Mouse (Mus musculus) spleen, adult 2 months (tissue): Measurements from ENCODE around the gene Nek7. TPM values are rescaled to one million over a fixed set of nuclear protein-coding genes. Genes with fewer than 3 reads are reported as not detected.

Source experiments
- DNase-seq, 2 experiments: peaks; one replicate each; pipeline versions ENCODE4 v3.0.0 to v3.0.0-alpha.2; 2012 to 2021; ENCODE audit warnings: low spot score in 2 of 2, low read depth in 1 of 2
- H3K27ac ChIP-seq: fragments of 200-500 bp; 2 replicates; pipeline ENCODE4 v1.5.1; 2012; ENCODE audit warnings: low read length, inconsistent platforms; ENCODE audit not compliant: insufficient read depth
- H3K27me3 ChIP-seq: fragments of 200-500 bp; 2 replicates; pipeline ENCODE4 v1.6.1; 2012; ENCODE audit warnings: mild to moderate bottlenecking, moderate library complexity, low read length, inconsistent platforms; ENCODE audit not compliant: control insufficient read depth, insufficient read depth
- H3K36me3 ChIP-seq: fragments of 200-500 bp; 2 replicates; pipeline ENCODE4 v1.6.1; 2012; ENCODE audit warnings: mild to moderate bottlenecking, low read length, inconsistent platforms; ENCODE audit not compliant: control insufficient read depth, insufficient read depth
- H3K4me1 ChIP-seq: fragments of 200-500 bp; 2 replicates; pipeline ENCODE4 v1.6.1; 2011; ENCODE audit warnings: inconsistent platforms; ENCODE audit not compliant: control insufficient read depth, insufficient read depth, insufficient read length
- H3K4me3 ChIP-seq: fragments of 200-500 bp; 2 replicates; pipeline ENCODE4 v1.5.1; 2011; ENCODE audit warnings: mild to moderate bottlenecking, inconsistent platforms; ENCODE audit not compliant: insufficient read depth, insufficient read length; ENCODE audit errors: extremely low read depth
- CTCF ChIP-seq: fragments of 200-500 bp; IDR thresholded peaks from 2 replicates; pipeline ENCODE4 v1.5.1; 2011; ENCODE audit warnings: mild to moderate bottlenecking, inconsistent platforms; ENCODE audit not compliant: insufficient read depth, insufficient read length, insufficient replicate concordance; ENCODE audit errors: extremely low read depth
- POLR2A ChIP-seq: fragments of 200-500 bp; IDR thresholded peaks from 2 replicates; pipeline ENCODE4 v1.6.1; 2011; ENCODE audit warnings: low read depth, low read length, inconsistent platforms
- WGBS: fragments of 180-500 bp; shearing (Covaris S2); methylation state at CpG from one replicate; pipeline ENCODE4 v1.1.7; 2018; 5-methylcytosine and 5-hydroxymethylcytosine counted together
- polyA plus RNA-seq: library from polyadenylated mRNA; depleted of rRNA; stranded (reverse); fragments of >200 nt; gene quantifications from 2 replicates; pipeline ENCODE4 v1.2.3, GENCODE M21; 2012; rRNA removed

Nek7 gene
- polyA plus RNA-seq, 1 experiment = 6.5 TPM

DNA sequence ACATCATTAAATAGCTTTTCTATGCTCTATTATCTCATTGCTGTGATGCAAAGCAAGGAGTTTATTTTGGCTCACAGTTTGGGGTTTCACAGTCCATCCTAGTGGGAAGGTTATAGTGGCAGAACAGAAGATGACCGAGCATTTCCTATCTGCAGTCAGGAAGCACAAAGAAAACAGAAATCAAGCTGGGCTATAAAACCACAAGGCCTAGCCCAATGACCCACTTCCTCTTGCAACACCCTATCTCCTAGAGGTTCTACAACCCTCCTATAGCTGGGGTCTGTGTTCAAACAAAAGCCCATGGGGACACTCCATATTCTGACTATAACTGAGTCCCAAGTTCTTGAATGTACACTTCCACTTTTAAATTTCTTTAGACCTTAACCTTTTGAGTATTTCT is 139.2 kb downstream of the Nek7 start:
- no peaks in the 10 kb centered on the region for H3K27me3 ChIP-seq

DNA sequence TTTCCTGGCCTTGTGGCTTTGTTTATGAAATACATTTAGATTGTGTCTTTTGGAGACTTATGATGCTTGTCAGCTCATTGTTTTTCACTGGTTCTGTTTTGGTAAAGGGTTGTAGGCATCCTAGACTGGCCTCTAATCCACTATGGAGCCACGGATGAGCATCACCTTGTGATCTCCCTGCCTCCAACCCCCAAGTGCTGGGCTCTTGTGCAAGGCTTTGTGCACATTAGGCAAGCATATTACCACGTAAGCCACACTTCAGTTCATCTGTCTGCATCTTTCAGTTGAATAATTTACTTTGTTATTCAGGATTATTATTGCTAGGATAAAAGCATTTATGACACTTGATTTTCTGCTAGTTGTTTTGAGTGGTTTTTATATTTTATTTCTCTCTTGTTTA is 154.6 kb downstream of the Nek7 start:
- TF ChIP-seq CTCF (no peak), POLR2A (no peak)
- Histone ChIP-seq H3K4me3 (no peak overlapping the region), H3K4me1 (no peaks in the 10 kb centered on the region), H3K36me3 (no peaks in the 10 kb centered on the region), H3K27ac (no peak overlapping the region), H3K27me3 (no peaks in the 10 kb centered on the region)
- WGBS = 82% methylated on average over 2 of the region's 2 CpGs
- DNase-seq = no peak

More for the DNA sequence above, 139.2 kb downstream of the Nek7 start:
- H3K36me3 ChIP-seq = peaks cover 3% of the 10 kb centered on the region; the same call in 1 of the 2 replicates
- 64% methylated on average over 1 of the region's 1 CpGs for WGBS
- no peaks in the 10 kb centered on the region for H3K4me1 ChIP-seq
- TF ChIP-seq CTCF = no peak
- no peak for TF ChIP-seq POLR2A
- DNase-seq = no peak
- H3K27ac ChIP-seq = no peak overlapping the region
- H3K4me3 ChIP-seq = no peak overlapping the region

DNA sequence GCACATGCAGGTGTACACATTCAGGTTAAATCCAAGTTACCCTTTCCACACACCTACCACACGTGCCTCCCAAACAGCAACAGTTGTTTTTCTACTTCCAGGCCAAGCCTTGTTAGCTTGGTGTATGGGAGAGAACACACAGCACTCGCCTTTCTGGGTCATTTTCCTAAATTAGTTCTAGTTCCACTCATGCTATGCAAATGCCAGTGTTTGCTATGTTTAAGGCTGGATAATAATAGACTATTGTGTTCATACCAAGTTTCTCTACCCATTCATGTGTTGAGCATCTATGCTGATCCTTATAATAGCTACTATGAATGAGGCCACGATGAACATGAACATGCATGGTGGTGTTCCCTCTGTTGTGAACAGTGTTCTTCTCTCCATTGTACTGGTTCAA is 158.5 kb downstream of the Nek7 start:
- no peak overlapping the region for H3K27ac ChIP-seq
- H3K4me3 ChIP-seq = no peak overlapping the region
- H3K27me3 ChIP-seq = no peaks in the 10 kb centered on the region
- 85% methylated on average over 3 of the region's 3 CpGs for WGBS
- no peaks in the 10 kb centered on the region for H3K36me3 ChIP-seq
- no peak for DNase-seq
- no peaks in the 10 kb centered on the region for H3K4me1 ChIP-seq
- TF ChIP-seq POLR2A = no peak
- no peak for TF ChIP-seq CTCF

DNA sequence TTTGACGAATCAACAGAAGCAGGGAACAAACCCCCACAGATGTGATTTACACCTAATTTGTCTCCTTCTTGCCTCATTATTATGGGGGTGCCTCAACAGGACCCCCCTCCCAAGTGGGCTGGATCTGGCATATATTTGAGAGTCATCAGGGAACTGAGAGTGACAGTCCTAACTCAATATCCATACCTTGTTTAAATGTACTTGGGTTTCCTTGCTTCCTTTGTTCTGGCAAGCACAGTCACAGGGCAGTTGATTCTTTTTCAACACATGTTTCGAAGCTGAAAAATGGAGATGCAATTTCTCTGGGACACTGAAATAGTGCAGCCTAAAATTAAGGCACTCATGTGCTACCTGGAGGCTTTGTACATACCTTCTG is 170.5 kb downstream of the Nek7 start:
- no peak for TF ChIP-seq POLR2A
- no peak for TF ChIP-seq CTCF
- Histone ChIP-seq H3K4me3 (no peak overlapping the region), H3K36me3 (no peaks in the 10 kb centered on the region), H3K4me1 (no peaks in the 10 kb centered on the region), H3K27me3 (no peaks in the 10 kb centered on the region), H3K27ac (no peak overlapping the region)
- 71% methylated on average over 2 of the region's 2 CpGs for WGBS
- DNase-seq = no peak

DNA sequence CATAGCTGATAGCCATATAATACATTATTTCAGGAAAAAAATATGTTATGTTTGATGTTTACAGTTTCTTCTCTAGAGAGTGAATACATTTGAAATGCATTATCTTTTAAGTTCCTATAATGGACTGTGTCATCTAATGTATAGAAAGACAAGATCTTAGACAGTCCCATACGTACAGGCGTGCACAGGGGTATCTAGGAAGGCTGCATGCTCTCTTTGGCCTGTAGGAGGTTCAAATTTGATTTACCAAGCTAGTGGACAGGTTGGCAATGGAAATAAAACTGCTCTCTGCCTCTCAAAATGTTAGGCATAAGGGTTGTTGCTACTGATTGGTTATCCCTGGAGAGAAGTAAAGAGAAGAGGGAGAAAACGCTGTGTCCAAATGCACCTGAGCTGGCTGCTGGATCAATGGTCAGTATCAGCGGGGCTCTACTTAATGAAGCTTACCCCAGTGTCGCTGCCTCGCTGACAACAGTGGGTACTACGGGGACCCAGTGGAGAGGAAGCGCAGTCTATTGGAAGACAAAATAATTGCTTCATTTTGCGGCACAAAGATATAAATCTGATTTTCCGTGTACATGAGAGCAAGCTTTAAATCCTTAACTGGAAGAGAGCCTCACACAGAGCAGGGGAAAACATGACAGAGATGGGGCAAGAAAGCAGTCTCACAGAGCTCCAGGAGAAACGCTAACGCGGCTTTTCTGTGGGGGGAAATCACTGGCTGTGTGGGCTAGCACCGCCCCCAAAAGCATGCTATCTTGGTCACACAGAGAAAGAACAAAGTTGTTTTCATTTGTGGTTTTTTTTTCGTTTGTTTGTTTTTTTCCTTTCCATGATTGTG is 171.1 kb downstream of the Nek7 start:
- Histone ChIP-seq H3K4me3 (no peak overlapping the region), H3K4me1 (no peaks in the 10 kb centered on the region), H3K36me3 (no peaks in the 10 kb centered on the region), H3K27ac (no peak overlapping the region), H3K27me3 (no peaks in the 10 kb centered on the region)
- DNase-seq = no peak
- 63% methylated on average over 15 of the region's 15 CpGs for WGBS
- TF ChIP-seq POLR2A (no peak), CTCF (no peak)

DNA sequence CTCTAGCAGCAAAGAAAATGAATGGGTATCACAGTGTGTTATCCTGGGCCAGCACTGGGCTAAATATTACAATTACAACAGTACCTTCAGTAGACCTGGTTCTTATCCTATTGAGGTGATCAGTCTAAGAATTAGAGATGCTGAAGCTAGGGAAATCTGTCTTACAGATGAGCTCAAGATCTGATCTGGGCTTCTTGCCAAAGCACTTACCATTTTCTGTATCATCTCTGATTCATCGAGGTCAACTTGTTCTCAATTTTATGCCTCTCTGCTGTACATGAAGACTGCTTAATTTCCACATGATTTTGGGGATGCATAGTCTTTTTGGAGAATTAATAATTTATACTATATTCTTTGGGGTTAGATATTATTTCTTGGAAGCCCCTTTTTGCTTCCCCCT is 173.1 kb downstream of the Nek7 start:
- no peaks in the 10 kb centered on the region for H3K27me3 ChIP-seq
- no peaks in the 10 kb centered on the region for H3K4me1 ChIP-seq
- TF ChIP-seq POLR2A (no peak), CTCF (no peak)
- H3K27ac ChIP-seq = no peak overlapping the region
- 77% methylated on average over 1 of the region's 1 CpGs for whole genome bisulfite sequencing
- no peak overlapping the region for H3K4me3 ChIP-seq
- no peak for DNase-seq
- no peaks in the 10 kb centered on the region for H3K36me3 ChIP-seq

Other genes starting within 250 kb of the Nek7 start
- 0.05 and 0.07 TPM in 2 replicates for gene Lhx9, start 228.4 kb upstream of the Nek7 start, polyA plus RNA-seq
- 15.3 and 21.2 TPM in 2 replicates for gene 2310009B15Rik, start 236.7 kb upstream of the Nek7 start, polyA plus RNA-seq